Mouse (Mus musculus): ENCODE measurements around the gene 1700025G04Rik.

1700025G04Rik gene

DNA sequence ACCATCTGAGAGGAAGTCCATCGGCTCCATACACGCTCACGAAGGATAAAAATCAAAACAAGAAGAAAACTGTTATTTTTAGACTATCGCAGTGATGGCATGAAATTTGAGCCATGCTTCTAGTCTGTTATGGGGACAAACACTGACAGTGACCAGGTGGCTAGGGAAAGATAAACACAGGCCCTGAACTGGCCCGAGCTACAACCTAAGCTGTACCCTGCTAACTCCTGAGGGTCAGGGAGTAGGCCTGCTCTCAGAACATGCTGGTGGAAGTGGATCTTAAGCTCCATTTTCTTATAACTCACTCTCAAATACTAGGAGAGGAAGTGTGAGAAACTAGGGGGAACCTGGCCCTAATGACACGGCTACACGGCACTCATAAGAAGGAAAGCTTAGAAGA lies 126.7 kb downstream of the 1700025G04Rik start:
- DNase-seq (ENCODE audit: low read depth, low spot score) = no peak

DNA sequence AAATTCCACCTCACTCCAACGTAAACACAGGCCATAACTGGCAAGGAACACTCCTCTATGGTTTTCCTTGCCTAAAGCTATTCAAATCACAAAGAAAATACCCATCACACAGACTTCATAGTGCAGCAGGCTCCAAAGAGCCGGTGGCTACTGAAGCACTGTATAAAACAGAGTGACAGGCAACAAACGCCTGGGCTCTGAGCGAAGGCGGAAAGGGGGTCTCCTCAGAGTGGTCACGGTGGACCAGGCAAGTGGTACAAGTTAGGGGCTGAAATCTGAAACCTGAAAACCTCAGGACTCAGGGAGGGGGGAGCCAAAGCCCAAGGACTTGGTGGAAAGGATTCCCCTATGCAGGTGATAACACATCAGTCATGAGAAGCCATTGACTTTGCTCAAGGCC lies 127.8 kb downstream of the 1700025G04Rik start:
- no peak for DNase-seq (ENCODE audit: low read depth, low spot score)

GRCm38 (mm10) chr1:151961204-151961603 lies 128.7 kb downstream of the 1700025G04Rik start:
- DNase-seq (ENCODE audit: low read depth, low spot score) = no peak

- DNase-seq (ENCODE audit: low read depth, low spot score) = no peak
Observed at GRCm38 (mm10) chr1:151959010-151959409, 130.9 kb downstream of the 1700025G04Rik start.

- no peak for DNase-seq (ENCODE audit: low read depth, low spot score)
Observed at GRCm38 (mm10) chr1:151958442-151958841, 131.5 kb downstream of the 1700025G04Rik start.

- no peak for DNase-seq (ENCODE audit: low read depth, low spot score)
Observed at GRCm38 (mm10) chr1:151957669-151958068, 132.3 kb downstream of the 1700025G04Rik start.

- no peak for DNase-seq (ENCODE audit: low read depth, low spot score)
Observed at GRCm38 (mm10) chr1:151955866-151956265, 134.1 kb downstream of the 1700025G04Rik start.

DNA sequence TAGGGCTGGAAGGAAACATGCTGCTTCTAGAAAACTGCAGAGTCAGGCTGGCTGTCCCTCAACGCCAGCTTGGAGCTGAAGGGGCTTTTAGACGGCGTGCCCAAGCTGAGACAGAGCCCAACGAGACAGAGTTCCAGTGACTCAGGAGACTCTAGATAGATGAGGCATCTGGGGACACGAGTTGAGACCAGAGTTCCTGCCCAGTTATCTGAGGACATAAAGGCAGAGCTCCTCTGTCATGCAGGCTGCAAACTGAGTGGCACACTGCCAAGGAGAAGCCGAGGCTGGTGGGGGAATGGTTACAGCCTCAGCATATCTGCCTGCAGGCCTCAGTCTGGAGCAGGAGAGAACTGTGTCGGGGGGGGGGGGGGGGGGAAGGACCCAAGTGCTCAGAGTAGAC lies 136.4 kb downstream of the 1700025G04Rik start:
- DNase-seq (ENCODE audit: low read depth, low spot score) = no peak

GRCm38 (mm10) chr1:151948065-151948464 lies 141.9 kb downstream of the 1700025G04Rik start:
- DNase-seq (ENCODE audit: low read depth, low spot score) = no peak

- DNase-seq (ENCODE audit: low read depth, low spot score) = no peak
Observed at GRCm38 (mm10) chr1:151947571-151947970, 142.4 kb downstream of the 1700025G04Rik start.

GRCm38 (mm10) chr1:151944457-151945223 lies 145.3 kb downstream of the 1700025G04Rik start:
- DNase-seq (ENCODE audit: low read depth, low spot score) = no peak

DNA sequence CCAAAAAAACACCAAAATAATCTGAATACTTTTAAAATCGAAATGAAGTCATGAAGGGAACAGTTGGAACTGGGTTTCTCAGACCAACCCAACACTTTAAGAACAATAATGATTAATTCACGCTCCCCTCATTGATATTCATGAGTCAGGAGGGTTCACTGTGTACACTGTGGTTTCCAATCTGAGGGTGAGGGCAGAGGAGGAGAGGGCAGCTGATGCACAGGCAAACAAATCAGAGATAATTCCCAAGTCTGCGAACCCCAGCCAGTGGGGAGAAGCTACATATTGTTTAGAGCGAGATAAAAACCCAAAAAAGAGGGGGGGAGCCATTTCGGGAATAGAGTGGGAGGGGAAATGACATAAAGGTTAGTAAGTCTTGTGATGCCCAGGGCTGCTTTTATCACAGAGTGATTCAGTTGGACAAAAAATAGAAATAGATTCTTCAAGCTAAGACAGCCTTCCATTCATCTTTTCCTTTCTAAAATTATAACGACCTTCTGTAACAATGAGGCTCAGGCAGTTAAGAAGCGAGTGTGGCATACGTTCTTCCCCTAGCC lies 146.2 kb downstream of the 1700025G04Rik start:
- no peak for DNase-seq (ENCODE audit: low read depth, low spot score)

- DNase-seq (ENCODE audit: low read depth, low spot score) = no peak
Observed at GRCm38 (mm10) chr1:151942972-151943654, 146.8 kb downstream of the 1700025G04Rik start.

DNA sequence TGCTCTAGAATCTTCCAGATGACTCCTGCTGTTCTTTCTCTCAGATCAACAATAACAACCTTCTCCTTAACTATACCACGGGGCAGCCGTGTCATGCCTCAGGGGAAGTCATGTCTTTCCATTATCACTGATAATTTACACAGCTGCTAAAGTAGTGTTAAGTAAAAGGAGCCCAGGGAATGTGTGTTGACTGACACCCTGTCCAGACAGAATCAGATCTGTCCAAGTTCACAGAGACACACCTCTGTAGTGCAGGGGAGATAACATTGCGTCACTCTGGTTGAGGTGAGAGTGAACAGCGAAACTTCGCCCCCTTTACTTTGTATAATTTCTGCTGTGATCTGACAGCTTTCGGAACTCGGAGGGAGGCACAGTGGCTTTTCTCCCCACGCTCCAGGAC lies 149.9 kb downstream of the 1700025G04Rik start:
- no peak for DNase-seq (ENCODE audit: low read depth, low spot score)

DNA sequence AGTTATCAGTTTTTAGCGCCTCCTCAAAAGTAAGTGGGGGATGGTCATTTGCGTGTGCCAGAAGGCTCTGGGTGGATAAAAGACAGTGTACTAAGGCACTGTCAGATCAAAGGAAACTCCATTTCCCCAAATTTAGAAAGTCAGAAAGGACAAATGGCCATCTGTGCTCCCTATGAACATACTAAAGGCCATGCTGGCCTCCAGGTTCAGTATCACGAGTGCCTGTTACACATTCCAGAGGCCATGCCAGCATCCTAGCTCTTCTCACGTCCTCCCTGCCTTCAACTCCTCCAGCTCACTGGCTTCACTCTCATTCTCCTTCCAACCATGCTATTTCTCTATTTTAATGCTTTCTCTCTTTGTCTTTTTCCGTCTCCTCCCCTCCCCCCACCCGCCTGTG lies 150.4 kb downstream of the 1700025G04Rik start:
- no peak for DNase-seq (ENCODE audit: low read depth, low spot score)

- no peak for DNase-seq (ENCODE audit: low read depth, low spot score)
Observed at GRCm38 (mm10) chr1:151933605-151934004, 156.3 kb downstream of the 1700025G04Rik start.

GRCm38 (mm10) chr1:151926826-151927225 lies 163.1 kb downstream of the 1700025G04Rik start:
- DNase-seq (ENCODE audit: low read depth, low spot score) = no peak

DNA sequence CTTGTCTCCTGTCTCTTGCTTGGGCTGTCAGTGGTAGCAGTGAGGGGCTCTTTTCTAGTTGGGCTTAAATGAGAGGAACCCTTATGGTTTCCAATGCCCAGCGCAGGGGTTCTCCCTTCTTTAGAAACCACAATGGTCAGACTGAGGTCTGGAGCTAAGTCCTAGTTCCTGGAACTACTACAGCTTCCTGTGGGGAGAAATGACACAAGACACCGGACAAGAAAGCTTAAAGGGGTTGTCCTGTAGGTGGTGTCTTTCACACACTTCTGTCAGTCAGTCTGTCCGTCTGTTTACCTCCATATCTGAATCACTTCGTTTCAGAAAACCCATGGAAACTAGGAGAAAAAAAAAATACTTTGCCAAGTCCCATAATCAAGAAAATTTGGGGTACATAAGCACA lies 163.8 kb downstream of the 1700025G04Rik start:
- no peak for DNase-seq (ENCODE audit: low read depth, low spot score)

- DNase-seq (ENCODE audit: low read depth, low spot score) = no peak
Observed at GRCm38 (mm10) chr1:151925738-151926137, 164.2 kb downstream of the 1700025G04Rik start.

DNA sequence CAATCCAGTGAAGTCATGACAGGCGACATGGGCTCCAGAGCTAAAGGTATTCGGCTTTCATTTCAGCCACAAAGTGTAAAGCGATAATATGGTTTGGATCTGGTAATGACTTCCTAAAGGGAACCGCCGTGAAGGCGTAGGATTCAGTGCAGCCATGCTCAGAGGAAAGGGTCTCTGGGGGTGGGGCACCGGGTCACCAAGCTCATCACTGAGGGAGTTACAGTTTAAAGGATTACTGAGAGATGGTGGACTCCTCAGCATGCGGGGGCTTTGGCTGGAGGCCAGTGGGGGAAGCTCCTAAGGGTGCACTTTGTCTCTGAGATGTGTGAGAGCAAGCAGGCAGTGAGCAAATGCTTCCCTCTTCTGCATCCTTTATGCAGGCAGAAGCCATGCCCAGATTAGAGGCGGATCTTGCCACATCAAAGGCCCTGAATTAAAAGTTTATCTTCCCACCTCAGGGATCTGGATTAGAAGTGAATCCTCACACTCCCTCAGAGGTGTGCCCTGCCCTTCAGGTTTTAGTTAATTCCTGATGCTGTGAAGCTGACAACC lies 171.0 kb downstream of the 1700025G04Rik start:
- no peak for DNase-seq (ENCODE audit: low read depth, low spot score)

GRCm38 (mm10) chr1:151917736-151918135 lies 172.2 kb downstream of the 1700025G04Rik start:
- DNase-seq (ENCODE audit: low read depth, low spot score) = no peak

DNA sequence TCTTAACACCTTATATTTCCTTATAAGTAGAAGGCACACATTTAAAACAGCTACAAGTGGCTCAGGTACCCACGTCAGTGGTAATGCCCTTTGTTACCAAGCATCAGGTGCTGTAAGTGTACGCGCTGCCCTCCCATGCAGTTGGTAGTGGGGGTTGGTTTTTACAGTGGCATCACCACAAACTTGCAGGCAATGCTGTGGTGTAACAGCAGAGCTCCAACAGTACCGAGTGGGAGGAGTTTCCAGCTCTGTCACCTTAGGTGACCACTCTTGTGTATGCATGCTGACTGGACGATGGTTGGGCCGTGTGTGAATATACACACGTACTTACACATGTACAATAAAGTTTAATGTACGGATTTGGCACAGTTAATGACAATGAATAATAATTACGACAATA lies 175.4 kb downstream of the 1700025G04Rik start:
- DNase-seq (ENCODE audit: low read depth, low spot score) = no peak
